Mouse (Mus musculus): ENCODE measurements around the gene Plod2. TPM values are rescaled to one million over a fixed set of nuclear protein-coding genes. Genes with fewer than 3 reads are reported as not detected.

Plod2 gene
- polyA plus RNA-seq, 1 experiment from 2014 or later: 12.1 TPM

- no peak overlapping the region for H3K4me2 ChIP-seq (ENCODE audit: low read length)
- no peak overlapping the region for H3K4me3 ChIP-seq (ENCODE audit: low read depth, low read length)
- no peak for ATAC-seq
- H3K36me3 ChIP-seq (ENCODE audit: control insufficient read depth, insufficient read depth, low read length): no peaks in the 10 kb centered on the region
- 94% methylated on average over 1 of the region's 1 CpGs for WGBS
- no peaks in the 10 kb centered on the region for H3K4me1 ChIP-seq (ENCODE audit: control insufficient read depth, insufficient read depth, low read length)
- H3K27ac ChIP-seq (ENCODE audit: low read length): no peak overlapping the region
- no peak overlapping the region for H3K9ac ChIP-seq (ENCODE audit: low read depth, low read length)
- H3K27me3 ChIP-seq (ENCODE audit: control insufficient read depth, insufficient read depth, low read depth, low read length): no peaks in the 10 kb centered on the region
- H3K9me3 ChIP-seq (replicated peaks; ENCODE audit: control insufficient read depth, low read length, poor library complexity, severe bottlenecking): no peaks in the 10 kb centered on the region
Measured at GRCm38 (mm10) chr9:92588226-92588625, 46.2 kb downstream of the Plod2 start.

- no peak overlapping the region for H3K4me3 ChIP-seq (ENCODE audit: low read depth, low read length)
- no peak overlapping the region for H3K4me2 ChIP-seq (ENCODE audit: low read length)
- no peak for ATAC-seq
- H3K9me3 ChIP-seq (replicated peaks; ENCODE audit: control insufficient read depth, low read length, poor library complexity, severe bottlenecking): no peaks in the 10 kb centered on the region
- H3K27ac ChIP-seq (ENCODE audit: low read length): no peak overlapping the region
- H3K4me1 ChIP-seq (ENCODE audit: control insufficient read depth, insufficient read depth, low read length): no peaks in the 10 kb centered on the region
- no peaks in the 10 kb centered on the region for H3K27me3 ChIP-seq (ENCODE audit: control insufficient read depth, insufficient read depth, low read depth, low read length)
- no peaks in the 10 kb centered on the region for H3K36me3 ChIP-seq (ENCODE audit: control insufficient read depth, insufficient read depth, low read length)
- no peak overlapping the region for H3K9ac ChIP-seq (ENCODE audit: low read depth, low read length)
- 94% methylated on average over 5 of the region's 5 CpGs for WGBS
Measured at GRCm38 (mm10) chr9:92589021-92589420, 47.0 kb downstream of the Plod2 start.

GRCm38 (mm10) chr9:92591482-92591881, 49.5 kb downstream of the Plod2 start:
- ATAC-seq: no peak
- Histone ChIP-seq H3K4me2 (ENCODE audit: low read length) (no peak overlapping the region), H3K36me3 (ENCODE audit: control insufficient read depth, insufficient read depth, low read length) (no peaks in the 10 kb centered on the region), H3K9ac (ENCODE audit: low read depth, low read length) (no peak overlapping the region), H3K27me3 (ENCODE audit: control insufficient read depth, insufficient read depth, low read depth, low read length) (no peaks in the 10 kb centered on the region), H3K9me3 (replicated peaks; ENCODE audit: control insufficient read depth, low read length, poor library complexity, severe bottlenecking) (no peaks in the 10 kb centered on the region), H3K4me3 (ENCODE audit: low read depth, low read length) (no peak overlapping the region), H3K27ac (ENCODE audit: low read length) (no peak overlapping the region), H3K4me1 (ENCODE audit: control insufficient read depth, insufficient read depth, low read length) (no peaks in the 10 kb centered on the region)
- 61% methylated on average over 5 of the region's 5 CpGs for WGBS

GRCm38 (mm10) chr9:92592757-92593156, 50.7 kb downstream of the Plod2 start:
- Histone ChIP-seq H3K36me3 (ENCODE audit: control insufficient read depth, insufficient read depth, low read length) (no peaks in the 10 kb centered on the region), H3K4me3 (ENCODE audit: low read depth, low read length) (no peak overlapping the region), H3K4me2 (ENCODE audit: low read length) (no peak overlapping the region), H3K9me3 (replicated peaks; ENCODE audit: control insufficient read depth, low read length, poor library complexity, severe bottlenecking) (no peaks in the 10 kb centered on the region), H3K27me3 (ENCODE audit: control insufficient read depth, insufficient read depth, low read depth, low read length) (no peaks in the 10 kb centered on the region), H3K9ac (ENCODE audit: low read depth, low read length) (no peak overlapping the region), H3K27ac (ENCODE audit: low read length) (no peak overlapping the region), H3K4me1 (ENCODE audit: control insufficient read depth, insufficient read depth, low read length) (no peaks in the 10 kb centered on the region)
- no peak for ATAC-seq
- 94% methylated on average over 8 of the region's 8 CpGs for WGBS

GRCm38 (mm10) chr9:92594491-92594890, 52.5 kb downstream of the Plod2 start:
- Histone ChIP-seq H3K4me1 (ENCODE audit: control insufficient read depth, insufficient read depth, low read length) (no peaks in the 10 kb centered on the region), H3K27me3 (ENCODE audit: control insufficient read depth, insufficient read depth, low read depth, low read length) (no peaks in the 10 kb centered on the region), H3K4me2 (ENCODE audit: low read length) (no peak overlapping the region), H3K9me3 (replicated peaks; ENCODE audit: control insufficient read depth, low read length, poor library complexity, severe bottlenecking) (no peaks in the 10 kb centered on the region), H3K27ac (ENCODE audit: low read length) (no peak overlapping the region), H3K4me3 (ENCODE audit: low read depth, low read length) (no peak overlapping the region), H3K9ac (ENCODE audit: low read depth, low read length) (no peak overlapping the region), H3K36me3 (ENCODE audit: control insufficient read depth, insufficient read depth, low read length) (no peaks in the 10 kb centered on the region)
- ATAC-seq: no peak
- WGBS: 81% methylated on average over 6 of the region's 6 CpGs

GRCm38 (mm10) chr9:92595296-92595695, 53.3 kb downstream of the Plod2 start:
- H3K27me3 ChIP-seq (ENCODE audit: control insufficient read depth, insufficient read depth, low read depth, low read length): no peaks in the 10 kb centered on the region

GRCm38 (mm10) chr9:92596916-92597547, 55.0 kb downstream of the Plod2 start:
- H3K27me3 ChIP-seq (ENCODE audit: control insufficient read depth, insufficient read depth, low read depth, low read length): no peaks in the 10 kb centered on the region
- H3K27ac ChIP-seq (ENCODE audit: low read length): no peak overlapping the region
- 90% methylated on average over 9 of the region's 9 CpGs for WGBS
- no peaks in the 10 kb centered on the region for H3K4me1 ChIP-seq (ENCODE audit: control insufficient read depth, insufficient read depth, low read length)
- no peak overlapping the region for H3K9ac ChIP-seq (ENCODE audit: low read depth, low read length)
- no peaks in the 10 kb centered on the region for H3K36me3 ChIP-seq (ENCODE audit: control insufficient read depth, insufficient read depth, low read length)
- H3K4me3 ChIP-seq (ENCODE audit: low read depth, low read length): no peak overlapping the region
- H3K4me2 ChIP-seq (ENCODE audit: low read length): no peak overlapping the region
- no peak for ATAC-seq
- H3K9me3 ChIP-seq (replicated peaks; ENCODE audit: control insufficient read depth, low read length, poor library complexity, severe bottlenecking): no peaks in the 10 kb centered on the region

More at GRCm38 (mm10) chr9:92595296-92595695, 53.3 kb downstream of the Plod2 start:
- Histone ChIP-seq H3K4me2 (ENCODE audit: low read length) (no peak overlapping the region), H3K27ac (ENCODE audit: low read length) (no peak overlapping the region), H3K4me1 (ENCODE audit: control insufficient read depth, insufficient read depth, low read length) (no peaks in the 10 kb centered on the region), H3K9ac (ENCODE audit: low read depth, low read length) (no peak overlapping the region), H3K9me3 (replicated peaks; ENCODE audit: control insufficient read depth, low read length, poor library complexity, severe bottlenecking) (no peaks in the 10 kb centered on the region), H3K36me3 (ENCODE audit: control insufficient read depth, insufficient read depth, low read length) (no peaks in the 10 kb centered on the region), H3K4me3 (ENCODE audit: low read depth, low read length) (no peak overlapping the region)
- WGBS: 90% methylated on average over 4 of the region's 4 CpGs
- ATAC-seq: no peak

- H3K27me3 ChIP-seq (ENCODE audit: control insufficient read depth, insufficient read depth, low read depth, low read length): no peaks in the 10 kb centered on the region
- no peaks in the 10 kb centered on the region for H3K36me3 ChIP-seq (ENCODE audit: control insufficient read depth, insufficient read depth, low read length)
- no peak for ATAC-seq
- no peak overlapping the region for H3K27ac ChIP-seq (ENCODE audit: low read length)
- no peak overlapping the region for H3K4me2 ChIP-seq (ENCODE audit: low read length)
- no peaks in the 10 kb centered on the region for H3K4me1 ChIP-seq (ENCODE audit: control insufficient read depth, insufficient read depth, low read length)
- WGBS: 72% methylated on average over 11 of the region's 11 CpGs
- H3K9me3 ChIP-seq (replicated peaks; ENCODE audit: control insufficient read depth, low read length, poor library complexity, severe bottlenecking): no peaks in the 10 kb centered on the region
- no peak overlapping the region for H3K9ac ChIP-seq (ENCODE audit: low read depth, low read length)
- no peak overlapping the region for H3K4me3 ChIP-seq (ENCODE audit: low read depth, low read length)
Measured at GRCm38 (mm10) chr9:92597776-92598175, 55.8 kb downstream of the Plod2 start.

- H3K36me3 ChIP-seq (ENCODE audit: control insufficient read depth, insufficient read depth, low read length): no peaks in the 10 kb centered on the region
- H3K27me3 ChIP-seq (ENCODE audit: control insufficient read depth, insufficient read depth, low read depth, low read length): no peaks in the 10 kb centered on the region
- H3K27ac ChIP-seq (ENCODE audit: low read length): no peak overlapping the region
- no peak overlapping the region for H3K4me3 ChIP-seq (ENCODE audit: low read depth, low read length)
- H3K4me2 ChIP-seq (ENCODE audit: low read length): no peak overlapping the region
- no peaks in the 10 kb centered on the region for H3K4me1 ChIP-seq (ENCODE audit: control insufficient read depth, insufficient read depth, low read length)
- ATAC-seq: no peak
- H3K9me3 ChIP-seq (replicated peaks; ENCODE audit: control insufficient read depth, low read length, poor library complexity, severe bottlenecking): no peaks in the 10 kb centered on the region
- H3K9ac ChIP-seq (ENCODE audit: low read depth, low read length): no peak overlapping the region
- WGBS: 90% methylated on average over 15 of the region's 15 CpGs
Measured at GRCm38 (mm10) chr9:92599940-92600538, 58.0 kb downstream of the Plod2 start.

Data from midbrain, embryonic 16.5 days (tissue).